Mouse (Mus musculus) left cerebral cortex, adult 18-20 months (tissue): Measurements from ENCODE around the gene Haghl. TPM values are rescaled to one million over a fixed set of nuclear protein-coding genes. Genes with fewer than 3 reads are reported as not detected.
"Not testable (repeated sequence)": the region's sequence is repeated elsewhere in the genome, so short reads cannot be mapped to it uniquely, and the experiment has no call there.

Experiments
- DNase-seq, 2 experiments: peaks; one replicate each; pipeline ENCODE4 v3.0.0; 2021 to 2022; ENCODE audit warnings: low spot score in 2 of 2, mixed read lengths in 1 of 2
- total RNA-seq, 2 experiments: library from RNA; stranded (reverse); gene quantifications; 2 replicates each; pipeline ENCODE4 v1.2.3; 2021

Haghl gene
- total RNA-seq, 2 experiments from 2014 or later = 112 to 119 TPM

DNA sequence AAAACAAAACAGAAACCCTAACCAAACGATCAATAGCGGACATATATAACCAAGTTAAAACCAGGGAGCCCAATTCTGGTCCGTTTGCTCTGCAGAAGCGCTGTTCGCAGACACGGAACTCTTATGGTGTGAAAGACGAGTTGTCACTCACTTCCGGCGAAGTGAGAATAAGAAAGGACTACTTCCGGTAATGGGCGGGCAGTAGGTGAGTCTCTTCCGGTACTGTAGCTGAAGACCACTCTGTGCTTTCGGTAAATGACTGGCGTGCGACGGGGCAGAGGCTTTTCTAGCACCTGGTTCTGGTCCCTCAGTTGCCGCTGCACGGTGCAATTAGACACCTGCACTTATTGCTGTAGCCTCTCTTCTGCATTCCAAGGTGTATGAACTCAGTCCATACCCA lies 38.0 kb upstream of the Haghl start, which contains the start of gene Wdr24:
TSS of gene Wdr24 (plus strand) at position 176 of the 400 bp plus-strand sequence.
- DNase-seq = peak; percentile 71 to 80

DNA sequence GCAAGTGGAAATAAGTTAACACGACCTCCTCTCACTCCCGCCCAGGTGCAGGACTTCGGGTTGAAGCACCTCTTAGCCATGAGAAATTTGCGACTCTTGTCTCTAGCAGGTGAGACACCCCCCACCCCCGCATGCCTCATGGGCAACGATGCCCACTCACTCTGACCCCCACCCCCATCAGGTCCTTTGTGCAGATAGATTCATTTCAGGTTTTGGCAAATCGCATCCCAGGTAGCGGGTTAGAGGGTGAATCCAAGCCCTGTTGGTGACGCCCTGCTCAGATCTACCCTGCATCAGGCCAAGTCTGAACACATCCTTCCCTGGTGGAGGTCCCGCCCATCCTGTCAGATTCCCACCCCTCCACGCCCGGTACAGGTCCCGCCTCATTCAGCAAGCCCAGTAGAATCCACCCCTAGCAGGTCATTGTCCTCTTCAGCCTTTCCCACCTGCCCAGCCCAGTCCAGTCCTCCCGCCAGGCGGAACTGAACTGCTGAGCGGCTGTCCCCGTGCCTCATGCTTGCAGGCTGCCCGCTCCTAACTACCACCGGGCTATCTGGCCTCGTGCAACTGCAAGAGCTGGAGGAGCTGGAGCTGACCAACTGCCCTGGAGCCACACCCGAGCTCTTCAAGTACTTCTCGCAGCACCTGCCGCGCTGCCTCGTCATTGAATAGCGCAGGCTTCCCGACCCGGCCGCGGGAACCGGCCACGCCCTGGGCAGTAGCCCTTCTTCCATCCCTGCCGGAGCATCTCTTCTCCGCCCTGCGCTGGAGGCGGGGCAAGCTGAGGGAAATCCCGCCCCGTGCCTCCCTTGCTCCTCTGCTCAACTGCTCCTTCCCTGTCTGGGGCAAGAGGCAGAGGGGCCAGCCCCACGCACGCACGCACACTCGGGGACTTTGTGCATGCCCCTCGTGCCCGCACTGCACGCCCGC lies 33.6 kb upstream of the Haghl start:
- no peak for DNase-seq

DNA sequence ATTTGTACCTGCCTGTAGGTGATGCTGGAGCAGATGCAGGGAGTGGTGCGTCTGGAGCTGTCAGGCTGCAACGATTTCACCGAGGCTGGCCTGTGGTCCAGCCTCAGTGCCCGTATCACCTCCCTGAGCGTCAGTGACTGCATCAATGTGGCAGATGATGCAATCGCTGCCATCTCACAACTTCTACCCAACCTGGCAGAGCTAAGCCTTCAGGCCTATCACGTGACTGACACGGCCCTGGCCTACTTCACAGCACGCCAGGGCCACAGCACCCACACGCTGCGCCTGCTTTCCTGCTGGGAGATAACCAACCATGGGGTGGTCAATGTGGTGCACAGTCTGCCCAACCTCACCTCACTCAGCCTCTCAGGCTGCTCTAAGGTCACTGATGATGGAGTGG lies 32.2 kb upstream of the Haghl start:
- no peak for DNase-seq

DNA sequence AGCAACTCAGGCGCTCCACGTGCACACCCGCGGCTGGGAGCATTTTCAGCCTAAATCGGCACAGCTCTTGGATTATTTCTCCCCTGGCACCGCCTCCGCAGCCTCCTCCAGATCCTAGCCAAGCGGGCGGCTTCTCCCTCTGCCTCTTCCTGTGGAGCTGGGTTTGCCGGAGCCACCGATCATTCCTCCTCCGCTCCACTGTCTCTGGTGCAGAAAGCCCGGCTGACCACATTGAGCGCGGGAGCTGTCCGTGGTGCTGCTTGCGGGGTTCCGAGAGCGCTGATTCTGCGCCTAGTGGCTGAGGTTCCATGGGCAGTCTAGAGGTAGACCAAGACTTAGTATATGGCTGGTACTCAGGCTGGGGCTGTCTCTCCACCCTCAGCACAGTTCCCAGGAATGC lies 28.0 kb upstream of the Haghl start:
- DNase-seq = peak; percentile 87 to 93

DNA sequence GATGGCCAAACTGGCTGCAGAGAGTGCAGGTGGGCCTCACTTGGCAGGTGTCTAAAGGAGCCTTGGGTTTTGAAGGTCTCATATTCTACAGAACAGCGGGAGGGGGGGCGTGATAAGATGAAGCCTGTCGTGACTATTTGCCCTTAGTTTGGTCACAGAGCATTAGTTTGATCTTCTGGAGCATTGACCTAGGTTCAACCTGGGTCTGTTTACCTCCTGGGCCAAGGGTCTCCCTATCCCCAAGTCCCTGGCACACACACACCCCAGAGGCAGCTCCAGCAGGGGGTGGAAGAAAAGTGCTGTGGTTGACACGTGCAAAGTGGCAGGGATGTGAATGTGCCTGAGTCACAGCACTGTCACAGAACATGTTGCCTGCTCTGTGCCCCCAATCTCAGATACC lies 25.4 kb upstream of the Haghl start:
- no peak for DNase-seq

DNA sequence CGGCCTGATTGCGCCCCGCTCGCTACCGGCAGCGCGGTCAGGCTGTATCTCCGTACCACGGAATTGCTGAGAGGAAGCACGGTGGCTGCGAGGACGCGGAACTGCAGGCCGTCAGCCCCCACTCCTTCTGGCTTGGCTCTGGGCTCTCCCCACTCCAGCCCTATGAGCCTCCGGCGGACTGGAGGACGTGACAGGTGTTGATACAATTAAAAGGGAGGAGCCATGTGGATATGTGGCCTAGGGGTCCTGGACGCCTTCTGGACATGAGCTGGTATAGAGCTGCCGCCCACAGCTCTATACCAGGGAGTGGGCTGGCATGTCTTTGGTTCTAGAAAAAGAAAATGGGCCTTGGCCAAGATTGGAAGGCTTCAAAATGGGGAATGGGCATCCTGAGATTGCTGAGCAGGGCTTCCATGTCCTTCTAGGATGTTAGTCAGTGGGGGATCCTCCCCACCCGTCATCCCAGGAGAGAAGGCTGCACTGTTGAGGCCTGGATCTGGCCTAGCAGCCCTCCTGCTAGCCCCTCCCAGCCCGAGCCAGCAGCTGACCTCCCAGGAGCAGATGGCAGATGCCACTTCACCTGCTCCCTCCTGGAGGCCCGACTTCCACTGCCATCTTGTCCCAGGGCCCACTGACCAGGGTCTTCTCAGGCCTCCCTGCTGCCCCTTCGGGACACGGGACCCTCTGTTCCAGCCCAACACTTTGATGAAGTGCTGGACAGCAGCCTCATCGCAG lies 24.3 kb upstream of the Haghl start:
- DNase-seq = peak in 1 of 2 experiments; percentile 40

DNA sequence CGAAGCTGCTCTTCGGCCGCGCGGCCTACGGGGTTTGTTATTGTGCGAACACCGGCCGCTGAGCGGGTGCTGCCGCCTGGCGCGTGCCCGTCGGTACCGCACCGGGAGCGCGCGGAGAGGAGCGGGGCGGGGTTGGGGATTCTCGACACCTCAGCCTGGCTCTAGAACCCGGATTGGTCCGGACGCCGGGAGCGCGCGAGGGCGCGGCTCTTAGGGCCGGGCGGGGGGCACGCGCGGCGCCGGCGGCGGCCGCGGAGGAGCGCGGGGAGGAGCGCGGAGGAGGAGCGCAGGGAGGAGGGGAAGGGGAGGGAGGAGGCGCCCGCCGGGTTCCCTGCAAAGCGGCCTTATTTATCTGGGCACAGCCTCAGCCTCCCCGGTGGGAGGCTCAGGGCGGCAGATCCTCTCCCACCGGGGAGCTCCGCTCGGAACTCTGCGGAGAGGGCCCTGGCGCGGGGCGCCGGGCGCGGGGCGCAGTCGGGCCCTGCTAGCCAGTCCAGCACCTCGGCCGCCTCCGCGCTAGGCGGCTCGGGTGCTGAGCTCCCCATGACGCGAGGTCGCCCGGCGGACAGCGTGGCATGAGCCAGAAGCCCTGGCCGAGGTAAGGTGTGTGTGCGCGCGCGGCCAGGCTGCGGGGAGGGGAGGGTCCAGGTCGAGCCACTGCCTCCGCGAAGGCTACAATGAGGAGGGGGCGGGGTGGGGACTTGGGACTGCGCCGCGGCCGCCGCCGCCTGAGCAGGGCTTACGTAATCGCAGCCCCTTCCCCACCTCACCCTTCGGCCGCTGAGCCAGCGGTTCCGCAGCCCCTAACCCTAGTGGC lies 23.5 kb upstream of the Haghl start, which contains the start of gene Fbxl16:
TSS of gene Fbxl16 (plus strand) at position 297 of the 817 bp plus-strand sequence.
- DNase-seq = peak; percentile 86 to 95

DNA sequence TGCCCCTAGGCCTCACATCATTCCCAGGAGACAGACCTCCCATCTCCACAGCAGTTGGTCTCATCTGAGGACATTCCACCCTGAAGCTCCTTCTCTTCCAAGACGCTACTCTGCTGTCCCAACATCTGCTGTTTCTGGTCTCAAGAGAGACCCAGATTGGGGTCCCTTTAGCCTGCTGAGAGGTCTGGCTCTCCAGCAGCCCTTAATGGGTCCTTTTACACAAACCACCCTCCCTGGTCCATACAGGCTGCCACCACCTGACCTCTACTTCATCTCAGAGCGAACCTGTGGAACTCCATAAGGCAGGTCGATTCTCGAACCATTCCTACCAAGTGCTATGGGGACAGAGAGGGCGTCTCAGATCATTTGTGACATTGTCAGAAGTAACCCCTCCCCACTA lies 22.6 kb upstream of the Haghl start:
- no peak for DNase-seq

DNA sequence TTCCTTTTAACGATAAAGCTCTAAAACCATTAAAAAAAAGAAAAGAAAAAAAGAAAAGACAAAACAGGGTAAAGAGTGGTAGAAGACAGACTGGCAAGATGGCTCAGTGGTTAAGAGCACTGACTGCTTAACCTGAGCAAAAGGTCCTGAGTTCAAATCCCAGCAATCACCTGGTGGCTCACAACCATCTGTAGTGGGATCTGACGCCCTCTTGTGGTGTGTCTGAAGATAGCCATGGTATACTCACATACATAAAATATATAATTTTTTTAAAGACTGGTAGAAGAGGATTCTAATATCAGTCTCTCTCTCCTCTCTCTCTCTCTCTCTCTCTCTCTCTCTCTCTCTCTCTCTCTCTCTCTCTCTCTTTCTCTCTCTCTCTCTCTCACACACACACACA lies 22.0 kb upstream of the Haghl start:
- not testable (repeated sequence) for DNase-seq

DNA sequence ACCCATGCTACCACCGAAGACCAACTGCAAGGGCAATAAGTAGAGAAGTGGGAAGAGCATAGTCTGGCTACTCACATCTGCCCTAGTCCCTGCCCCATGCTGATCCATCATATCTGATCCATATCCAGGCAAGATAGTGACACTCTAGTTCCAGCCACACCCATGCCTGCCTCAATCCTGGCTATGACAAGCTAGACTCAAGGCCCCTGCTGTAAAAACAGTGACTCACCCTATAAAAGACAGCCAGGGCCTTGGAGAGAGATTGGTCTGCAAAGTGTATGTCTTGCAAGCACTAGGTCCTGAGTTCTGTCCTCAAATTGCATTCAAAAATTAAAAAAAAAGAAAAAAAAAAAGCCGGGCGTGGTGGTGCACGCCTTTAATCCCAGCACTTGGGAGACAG lies 21.0 kb upstream of the Haghl start:
- DNase-seq = no peak

DNA sequence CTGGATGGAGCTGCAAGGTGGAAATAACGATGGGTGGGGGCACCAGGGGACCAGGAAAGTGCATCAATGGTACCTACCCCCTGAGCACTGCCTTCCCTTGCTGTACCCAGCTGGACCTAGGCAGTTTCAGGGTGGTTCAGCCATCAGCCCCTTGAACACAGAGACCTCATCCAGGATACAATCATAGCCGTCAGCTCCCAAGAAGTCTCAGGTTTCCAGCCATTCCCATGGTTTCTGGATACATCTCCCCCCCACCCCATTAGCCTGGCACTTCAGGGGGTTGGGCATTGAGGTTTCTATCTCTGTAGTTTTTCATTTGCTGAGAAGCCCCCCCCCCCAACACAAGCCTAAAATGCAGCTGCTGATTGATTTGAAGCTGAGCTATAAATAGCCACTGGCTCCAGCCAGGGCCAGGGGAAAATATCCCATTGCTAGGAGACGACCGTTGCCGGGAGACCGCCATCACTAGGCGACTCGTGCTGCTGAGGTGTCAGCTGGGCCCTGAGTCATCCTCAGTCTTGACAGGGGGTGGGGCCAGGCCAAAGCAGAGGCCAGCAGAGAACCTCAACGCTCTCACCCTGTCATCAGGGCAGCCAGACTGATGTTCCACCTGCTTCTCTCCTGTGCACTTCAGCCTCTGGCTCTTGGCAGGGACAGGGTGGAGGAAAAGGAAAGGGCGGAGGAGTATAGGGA lies 17.5 kb upstream of the Haghl start:
- peak; percentile 73 to 83 for DNase-seq

DNA sequence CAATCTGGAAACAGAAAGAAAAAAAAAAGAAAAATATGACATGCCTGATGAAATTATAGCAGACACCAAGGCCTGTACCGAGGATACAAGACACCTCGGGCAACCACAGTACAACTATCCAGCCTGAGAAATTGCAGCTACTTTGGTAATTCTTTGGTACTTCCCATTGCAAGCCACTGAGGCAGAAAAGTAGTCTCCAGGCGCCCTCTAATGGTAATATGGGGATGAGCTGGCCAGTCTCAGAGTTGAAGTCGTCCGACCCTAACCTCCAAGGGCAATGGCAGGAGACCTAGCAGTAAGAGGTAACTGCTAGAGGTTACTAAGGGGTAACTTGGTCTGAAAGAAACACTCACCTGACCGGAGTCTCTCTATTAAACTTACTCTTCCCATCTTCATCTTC lies 15.6 kb upstream of the Haghl start:
- DNase-seq = peak; percentile 65 to 70

DNA sequence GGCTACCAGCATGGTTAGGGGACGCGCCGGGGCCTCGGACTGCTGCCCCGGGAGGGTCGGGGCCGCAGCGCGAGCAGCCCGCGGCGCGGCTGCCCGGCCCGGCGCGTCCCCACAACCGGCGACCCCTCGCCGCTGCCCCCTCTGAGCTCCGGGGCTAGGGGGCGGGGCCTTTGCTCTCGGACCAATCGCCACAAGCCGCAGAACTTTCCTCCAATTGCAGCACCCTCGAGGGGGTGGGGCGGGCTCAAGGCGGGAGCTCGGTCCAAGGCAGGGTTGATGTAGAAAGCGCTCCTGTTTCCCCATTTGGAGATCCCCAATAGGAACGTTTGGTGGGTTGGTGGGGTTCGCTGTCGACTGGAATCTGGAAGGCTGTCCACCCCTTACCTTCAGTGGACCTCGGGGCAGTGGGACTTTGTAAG lies 11.5 kb upstream of the Haghl start, which contains the start of gene Metrn:
TSS of gene Metrn (minus strand) at position 186 of the 419 bp plus-strand sequence.
- DNase-seq = peak; percentile 69 to 75

DNA sequence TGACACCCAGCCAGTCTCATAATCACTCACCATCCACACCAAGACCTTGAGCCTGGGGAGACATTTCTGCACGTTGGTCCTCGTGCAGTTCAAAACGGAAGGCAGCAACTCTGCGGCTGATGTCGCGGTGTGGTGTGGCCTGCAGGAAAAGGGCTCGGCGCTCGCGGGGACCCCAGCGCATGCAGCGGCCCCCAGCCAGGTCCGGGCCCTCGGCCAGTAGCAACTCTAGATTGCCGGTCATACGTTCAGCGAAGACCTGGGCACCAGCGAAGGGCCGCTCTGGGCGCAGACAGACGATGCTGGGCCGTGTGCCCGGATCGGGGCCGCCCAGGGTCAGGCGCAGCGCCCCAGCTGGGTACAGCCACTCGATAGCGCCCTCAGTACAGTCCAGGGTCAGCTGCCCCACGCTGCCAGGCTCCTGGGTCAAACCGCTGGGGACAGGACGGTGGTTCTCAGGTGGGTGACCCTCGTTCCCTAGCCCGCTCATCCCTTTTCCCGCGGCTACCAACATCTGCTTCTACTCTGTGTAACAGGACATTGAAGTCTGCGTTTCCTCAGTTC lies 10.8 kb upstream of the Haghl start:
- DNase-seq = no peak

DNA sequence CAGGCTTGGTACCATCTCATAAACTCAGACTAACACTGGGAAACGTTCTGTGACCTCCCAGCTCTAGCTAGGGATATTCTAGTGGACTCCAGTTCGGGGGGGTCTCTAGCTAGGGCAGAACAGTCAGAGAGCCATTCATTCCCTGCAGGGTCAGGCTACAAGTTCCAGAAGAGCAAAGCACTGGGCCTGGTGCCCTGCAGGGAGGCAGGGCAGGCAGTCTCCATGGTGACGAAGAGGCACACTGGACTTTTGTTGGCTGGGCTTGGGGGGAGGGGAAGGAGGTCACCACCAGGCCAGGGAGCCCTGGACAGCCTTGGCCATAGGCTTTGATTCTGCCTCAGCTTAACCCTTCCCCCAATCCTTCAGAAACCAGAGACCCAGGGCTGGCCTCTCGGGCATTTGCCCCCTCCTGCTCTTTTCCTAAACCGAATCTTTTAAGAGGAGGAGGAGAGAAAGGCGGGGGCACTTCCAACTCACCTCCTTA lies 10.2 kb upstream of the Haghl start, which contains the start of gene AC134908.4:
TSS of gene AC134908.4 (minus strand) at position 51 of the 484 bp plus-strand sequence.
- DNase-seq = peak in 1 of 2 experiments; percentile 49

DNA sequence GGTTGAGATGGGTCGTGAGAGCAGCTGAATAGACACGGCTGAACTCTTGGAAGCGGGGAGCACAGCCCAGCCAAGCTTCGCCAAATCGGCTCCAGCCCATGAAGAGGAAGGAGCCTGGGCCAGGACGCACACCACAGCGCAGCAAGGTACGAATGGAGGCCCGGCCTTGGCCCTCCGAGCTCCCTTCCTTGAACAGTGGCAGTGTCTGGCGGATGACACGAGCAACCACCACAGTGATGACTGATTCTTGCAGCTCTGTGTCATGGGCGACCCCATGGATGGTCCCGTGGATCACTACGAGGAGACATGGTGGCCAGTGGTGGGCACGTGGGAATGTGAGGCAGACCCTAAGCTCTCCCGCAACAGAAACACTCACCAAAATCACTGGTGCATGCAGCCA lies 9.5 kb upstream of the Haghl start:
- no peak for DNase-seq

DNA sequence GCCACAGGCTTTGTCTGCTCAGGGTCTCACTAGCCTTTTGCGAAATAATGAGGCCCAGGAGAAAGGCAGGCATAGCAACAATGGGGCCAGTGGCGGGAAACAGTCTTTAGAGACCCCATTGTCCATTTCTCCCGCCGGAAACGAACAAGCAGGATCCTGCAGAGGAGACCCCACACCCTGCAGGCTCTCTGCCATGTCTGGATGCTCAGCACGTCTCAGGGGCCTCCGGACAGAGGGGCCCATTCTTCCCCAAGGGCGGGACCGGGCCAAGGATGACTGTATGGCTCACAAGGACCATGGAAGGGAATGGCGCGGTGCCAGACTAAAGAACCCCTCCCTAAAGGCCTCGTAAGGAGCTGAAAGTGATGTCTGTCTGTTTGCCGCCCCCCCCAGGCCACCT lies 8.7 kb upstream of the Haghl start:
- no peak for DNase-seq

DNA sequence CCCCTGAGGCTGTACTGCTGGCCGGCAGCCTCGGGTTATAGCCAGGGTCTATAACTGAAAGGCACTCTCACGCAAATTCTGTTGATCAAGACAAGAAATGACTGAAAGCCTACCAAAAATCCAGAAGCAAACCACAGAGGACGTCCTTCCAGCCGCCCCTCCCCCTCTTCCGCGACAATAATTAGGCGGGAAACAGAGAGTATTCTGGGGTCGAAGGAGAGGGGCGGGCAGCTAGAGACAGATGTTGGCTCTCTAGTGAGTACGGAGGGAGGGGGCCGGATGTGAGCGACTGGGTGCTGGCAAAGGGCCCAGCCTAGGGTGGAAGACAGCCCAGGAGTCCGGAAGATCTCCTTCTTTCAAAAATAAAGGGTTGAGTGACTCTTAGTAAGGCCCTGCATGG lies 7.1 kb upstream of the Haghl start, which contains the start of gene Fam173a:
TSS of gene Fam173a (minus strand) at position 287 of the 400 bp plus-strand sequence.
- peak in 1 of 2 experiments; percentile 55 for DNase-seq

DNA sequence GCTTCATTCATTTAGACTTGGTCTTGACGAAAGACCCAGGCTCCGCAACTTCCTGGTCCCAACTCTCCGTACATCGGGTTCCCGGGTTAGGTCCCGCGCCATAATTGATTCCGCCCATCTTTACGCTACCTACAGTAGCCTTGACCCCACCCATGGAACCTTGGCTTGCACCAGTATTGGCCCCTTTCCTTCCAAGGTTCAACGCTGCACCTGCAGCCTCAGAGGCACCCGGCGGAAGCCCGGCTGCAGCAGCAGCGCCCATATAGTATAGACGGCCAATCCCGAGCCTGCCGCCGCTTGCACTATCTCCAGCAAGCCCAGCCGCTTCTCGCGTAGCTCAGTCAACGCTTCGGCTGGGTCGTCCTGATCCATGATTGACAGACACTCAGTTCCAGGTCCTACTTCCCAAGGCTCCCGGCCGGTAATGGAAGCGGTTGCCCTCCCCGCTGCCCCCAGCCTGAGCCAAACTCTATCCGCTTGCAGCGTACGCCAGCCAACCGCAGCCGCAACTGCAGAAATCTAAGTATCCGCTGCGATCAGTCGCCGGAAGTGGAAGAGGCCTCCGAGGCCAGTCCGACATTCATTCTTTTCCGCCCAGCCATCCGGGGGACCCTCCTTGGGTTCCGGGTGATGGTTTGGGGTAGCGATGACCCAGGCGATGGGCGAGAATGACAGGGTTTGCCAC lies 6.5 kb upstream of the Haghl start:
- DNase-seq = peak; percentile 85 to 87
